Mouse (Mus musculus): Measurements from ENCODE around the gene Zfp94. TPM values are rescaled to one million over a fixed set of nuclear protein-coding genes. Genes with fewer than 3 reads are reported as not detected.
"Not testable (repeated sequence)": the region's sequence is repeated elsewhere in the genome, so short reads cannot be mapped to it uniquely, and the experiment has no call there.

Zfp94 gene
- total RNA-seq, 2 experiments from 2014 or later = 4.2 to 4.4 TPM

GRCm38 (mm10) chr7:24280031-24280857 is 36.2 kb downstream of the Zfp94 start:
- no peak for DNase-seq (ENCODE audit: low spot score in 2 of 2)

DNA sequence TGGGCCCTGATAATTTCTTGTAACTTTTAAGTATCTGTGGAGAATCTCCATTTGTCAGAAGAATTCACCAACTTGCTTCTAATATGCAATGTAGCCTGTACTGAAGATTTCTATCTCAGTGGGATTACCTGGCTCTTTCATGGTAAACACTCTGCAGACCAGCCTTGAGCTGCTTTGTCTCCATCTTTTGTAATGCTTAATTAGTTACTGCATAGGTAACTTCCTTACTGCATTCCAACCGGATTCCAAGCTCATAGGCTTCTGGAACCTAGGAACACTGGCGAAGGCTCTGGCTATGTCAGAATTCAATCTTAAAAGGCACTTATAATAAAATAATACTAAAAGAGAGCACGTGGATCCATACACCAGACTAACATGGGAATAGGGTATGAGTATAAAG is 37.7 kb downstream of the Zfp94 start:
- not testable (repeated sequence) for DNase-seq (ENCODE audit: low spot score in 2 of 2)

DNA sequence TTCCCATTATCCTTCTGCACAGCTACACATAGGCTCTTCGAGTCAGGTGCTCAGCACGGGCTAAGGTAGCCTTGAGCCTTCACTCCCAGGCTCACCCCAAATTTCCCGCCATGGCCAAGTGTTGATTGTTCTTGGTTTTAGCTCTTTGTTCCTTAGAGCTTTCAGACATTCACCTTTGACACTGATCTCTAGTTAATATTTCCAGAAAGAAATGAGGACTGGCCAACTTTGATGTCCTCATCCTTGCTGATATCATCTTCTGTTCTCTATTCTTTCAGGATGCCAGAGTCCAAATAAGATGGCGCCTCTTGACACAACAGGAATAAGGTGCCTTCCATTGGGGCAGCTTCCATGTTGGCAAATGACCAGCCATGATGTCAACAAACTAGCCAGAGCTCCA is 42.0 kb downstream of the Zfp94 start:
- no peak for DNase-seq (ENCODE audit: low spot score in 2 of 2)

- no peak for DNase-seq (ENCODE audit: low spot score in 2 of 2)
These were observed 45.3 kb downstream of the Zfp94 start for GRCm38 (mm10) chr7:24271191-24271590.

GRCm38 (mm10) chr7:24270288-24270672 is 46.2 kb downstream of the Zfp94 start, which contains the start of gene Zfp93:
Zfp93 (plus strand) TSS chr7:24270420.
- DNase-seq (ENCODE audit: low spot score in 2 of 2) = peak; percentile 53 to 57

- DNase-seq (ENCODE audit: low spot score in 2 of 2) = no peak
These were observed 46.7 kb downstream of the Zfp94 start for GRCm38 (mm10) chr7:24269667-24270287.

DNA sequence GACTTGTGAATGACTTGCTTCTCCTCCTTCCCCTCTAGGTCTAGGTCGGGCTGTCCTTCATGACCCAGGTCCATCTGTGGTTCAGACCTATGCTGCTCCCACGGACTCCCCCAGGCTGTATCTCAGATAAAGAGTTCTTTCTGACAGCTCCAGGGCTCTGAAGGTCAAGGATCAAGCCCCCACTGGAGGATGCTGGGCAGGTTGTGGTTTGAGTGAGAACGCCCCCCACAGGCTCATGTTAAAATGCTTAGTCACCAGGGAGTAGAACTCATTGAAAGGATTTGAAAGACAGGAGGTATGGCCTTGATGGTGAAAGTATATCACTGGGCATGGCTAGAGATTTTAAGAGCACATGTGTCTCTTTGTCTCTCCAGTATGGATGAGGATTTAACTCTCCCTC is 47.2 kb downstream of the Zfp94 start:
- no peak for DNase-seq (ENCODE audit: low spot score in 2 of 2)

DNA sequence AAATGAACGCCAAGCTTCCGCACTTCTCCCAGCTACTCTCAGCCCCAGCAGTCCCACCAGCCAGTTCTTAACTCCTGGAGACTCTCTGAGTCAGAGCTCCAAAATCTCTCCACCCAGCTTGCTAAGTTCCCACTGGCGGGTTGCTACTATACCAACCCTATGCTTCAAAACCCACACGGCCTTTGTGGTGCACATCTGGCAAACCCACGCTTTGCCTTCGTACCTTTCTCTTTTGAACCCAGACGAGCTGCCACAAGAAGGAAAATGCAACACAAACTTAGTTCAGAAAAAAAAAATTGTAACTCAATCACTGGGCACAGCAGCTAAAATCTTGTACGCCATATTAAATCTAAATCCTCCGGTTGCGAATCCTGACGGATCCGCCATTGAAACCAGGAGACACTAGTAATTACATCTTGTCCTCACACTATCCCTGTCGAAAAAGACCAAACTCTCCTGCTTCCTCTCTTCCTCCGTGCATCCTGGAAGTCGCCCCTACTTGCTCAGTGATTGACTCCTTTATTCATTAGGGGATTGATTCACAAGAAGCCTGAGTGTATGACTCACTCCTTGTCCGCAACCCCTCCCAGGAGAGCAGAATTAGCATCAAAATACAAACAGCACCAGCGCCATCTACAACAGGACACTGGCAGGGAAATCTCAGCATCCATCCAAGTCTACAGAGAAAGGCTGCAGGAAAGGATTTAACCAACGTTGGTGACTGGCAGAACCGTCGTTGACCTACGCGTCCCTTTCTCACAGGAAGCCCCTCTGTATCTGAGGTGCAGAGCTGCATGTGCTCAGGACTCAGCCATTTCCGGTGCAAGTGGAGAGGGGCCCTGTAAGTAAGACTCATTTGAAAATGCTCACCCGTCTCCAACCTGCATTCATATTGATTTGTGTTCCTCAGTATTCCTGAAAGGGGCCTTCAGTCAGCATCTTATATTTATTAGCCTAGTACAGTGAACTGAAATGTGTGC is 48.0 kb downstream of the Zfp94 start:
- no peak for DNase-seq (ENCODE audit: low spot score in 2 of 2)

GRCm38 (mm10) chr7:24260000-24260312 is 56.5 kb downstream of the Zfp94 start:
- no peak for DNase-seq (ENCODE audit: low spot score in 2 of 2)

DNA sequence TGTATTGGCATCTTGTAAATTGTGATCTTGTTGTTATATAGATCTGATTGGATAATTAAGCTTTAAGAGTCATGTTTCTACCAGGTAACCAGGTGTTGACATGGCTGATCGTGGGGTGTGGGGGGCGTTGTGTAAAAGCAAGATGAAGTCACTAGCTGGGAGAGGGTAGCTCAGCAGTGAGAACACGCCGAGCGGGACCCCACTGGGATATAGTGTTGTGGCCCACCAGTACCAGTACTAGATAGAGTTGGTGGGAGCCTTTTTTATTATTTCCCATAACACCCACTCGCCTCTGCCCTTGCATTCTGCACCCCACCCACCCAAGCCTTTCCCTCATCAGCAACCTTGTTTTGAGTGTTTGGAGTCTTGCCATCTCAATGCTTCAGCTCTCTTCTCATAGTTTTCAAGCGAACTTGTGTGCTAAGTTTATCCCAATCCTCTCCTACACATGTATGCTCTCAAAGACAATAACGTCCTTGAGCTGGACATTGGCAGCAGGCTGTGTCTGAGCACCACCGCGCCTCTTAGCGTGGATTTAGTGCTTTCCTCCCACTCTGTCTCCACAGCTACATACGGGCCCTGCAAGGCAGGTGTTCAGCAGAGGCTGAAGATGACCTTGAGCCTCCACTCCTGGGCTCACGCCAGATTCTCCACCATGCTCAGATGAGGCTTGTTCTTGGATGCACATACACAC is 57.0 kb downstream of the Zfp94 start:
- DNase-seq (ENCODE audit: low spot score in 2 of 2) = no peak

DNA sequence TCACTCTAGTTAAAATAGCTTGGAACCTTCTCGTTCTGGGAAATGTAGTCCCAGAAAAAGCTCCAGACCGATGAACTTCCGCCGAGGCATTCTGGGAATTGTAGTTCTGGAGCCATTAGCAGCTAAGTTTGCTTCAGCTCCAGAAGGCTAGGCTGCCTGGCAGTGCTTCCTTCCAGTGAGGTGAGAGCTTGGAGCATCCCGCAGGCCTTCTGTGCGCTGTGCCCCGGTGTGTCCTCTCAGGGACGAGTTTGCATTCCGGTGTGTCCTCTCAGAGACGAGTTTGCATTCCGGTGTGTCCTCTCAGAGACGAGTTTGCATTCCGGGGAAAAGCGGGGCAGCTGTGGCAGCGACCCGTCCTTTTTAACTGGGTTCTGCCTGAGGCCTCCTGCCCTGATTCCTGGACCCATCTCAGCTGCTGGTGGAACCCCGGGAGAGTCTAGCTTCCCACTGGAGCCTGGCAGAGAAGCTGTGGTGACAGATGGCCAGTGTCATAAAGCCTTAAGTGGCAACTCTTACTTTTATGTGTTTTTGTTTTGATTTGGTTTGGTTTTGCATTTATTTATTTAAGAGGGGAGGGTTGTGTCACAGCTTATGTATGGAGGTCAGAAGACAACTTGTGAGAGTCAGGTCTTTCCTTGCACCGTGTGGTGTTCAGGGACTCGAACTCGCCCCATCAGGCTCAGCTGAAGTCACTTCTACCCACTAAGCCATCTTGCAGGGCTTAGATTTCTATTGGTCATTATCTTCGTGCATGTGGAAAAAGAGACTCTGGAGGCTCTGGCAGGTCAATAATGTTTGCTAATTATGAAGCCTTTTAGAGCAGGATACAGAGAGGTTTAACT is 61.6 kb downstream of the Zfp94 start, which contains the start of gene Zfp108:
TSS of gene Zfp108 (plus strand) at position 162 of the 842 bp plus-strand sequence.
- DNase-seq (ENCODE audit: low spot score in 2 of 2) = peak; percentile 65 to 66

DNA sequence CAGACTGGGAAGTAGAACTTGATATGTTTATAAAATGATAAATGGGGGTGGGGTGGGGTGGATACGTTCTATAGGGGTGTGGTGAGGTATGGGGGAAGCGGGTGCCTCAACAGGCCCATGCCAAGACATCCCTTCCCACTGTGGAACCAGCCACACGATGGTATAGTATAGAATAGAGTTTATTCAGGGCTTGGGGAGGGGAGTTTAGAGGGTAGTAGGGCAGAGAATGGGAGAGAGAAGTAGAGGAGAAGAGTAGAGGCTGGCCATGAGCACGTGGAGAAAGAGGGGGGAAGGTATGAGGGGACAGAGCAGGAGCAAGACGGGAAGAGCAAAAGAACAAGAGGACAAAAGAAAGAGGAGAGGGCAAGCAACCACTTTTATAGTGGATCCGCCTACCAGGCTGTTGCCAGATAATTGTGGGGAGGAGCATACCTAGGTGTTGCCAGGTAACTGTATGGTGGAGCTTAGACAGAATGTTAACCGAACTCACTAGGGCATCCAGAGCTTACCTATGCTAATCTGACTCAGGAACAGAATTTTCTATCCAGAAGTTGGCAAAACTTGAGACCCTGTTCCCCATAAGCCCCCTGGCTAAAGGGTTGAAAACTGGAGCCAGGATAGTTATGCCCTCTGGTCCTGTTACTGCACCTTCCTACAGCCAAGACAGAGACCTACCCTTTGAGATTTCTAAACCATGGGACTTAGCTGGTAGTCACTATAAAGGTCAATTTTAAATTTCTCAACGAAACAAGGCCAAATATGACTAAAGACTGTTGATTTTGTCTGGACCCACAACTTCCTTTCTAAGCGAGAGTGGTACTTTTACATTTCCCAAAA is 62.5 kb downstream of the Zfp94 start:
- DNase-seq (ENCODE audit: low spot score in 2 of 2) = no peak

Small RNA genes within 50 kb of the gene (microRNA-seq; reads per million reads assigned to microRNA genes)
- gene Gm27592 (ENCODE audit: borderline number of aligned reads in 2 of 2) = 0 reads per million in 2 experiments

Other genes with a start within 250 kb of the Zfp94 start
- 10 to 100 TPM; 23.3 to 32.2 TPM for gene Zfp180, start 234.7 kb downstream of the Zfp94 start, total RNA-seq (2021)
- 1 to 10 TPM; 3.3 to 4.1 TPM for gene Zfp112, start 204.4 kb downstream of the Zfp94 start, total RNA-seq (2021)
- gene Zfp235, start 182.5 kb downstream of the Zfp94 start, total RNA-seq (2021) = 10 to 100 TPM in 1 of 2 experiments, 1 to 10 TPM in 1; 8.7 to 10.0 TPM
- gene Zfp114, start 141.6 kb downstream of the Zfp94 start, total RNA-seq (2021) = under 1 TPM in 1 of 2 experiments, not detected in 1; 0.19 TPM
- 1 to 10 TPM; 7.2 to 8.2 TPM for gene Zfp111, start 105.2 kb downstream of the Zfp94 start, total RNA-seq (2021)
- gene Zfp109, start 79.1 kb downstream of the Zfp94 start, total RNA-seq (2021) = 1 to 10 TPM; 3.1 to 3.2 TPM
- 1 to 10 TPM; 2.1 to 2.9 TPM for gene Zfp108, start 61.9 kb downstream of the Zfp94 start, total RNA-seq (2021)
- 1 to 10 TPM; 3.1 to 4.5 TPM for gene Zfp93, start 46.2 kb downstream of the Zfp94 start, total RNA-seq (2021)
- 1 to 10 TPM; 6.9 to 7.0 TPM for gene Zfp61, start 15.4 kb downstream of the Zfp94 start, total RNA-seq (2021)
- 1 to 10 TPM in 1 of 2 experiments, under 1 TPM in 1; 0.73 to 1.3 TPM for gene Tescl, start 17.3 kb upstream of the Zfp94 start, total RNA-seq (2021)
- not detected for gene Lypd5, start 32.5 kb upstream of the Zfp94 start, total RNA-seq (2021)
- 1 to 10 TPM in 1 of 2 experiments, under 1 TPM in 1; 0.60 to 1.5 TPM for gene Kcnn4, start 53.6 kb upstream of the Zfp94 start, total RNA-seq (2021)
- 10 to 100 TPM; 17.7 to 20.1 TPM for gene Smg9, start 83.0 kb upstream of the Zfp94 start, total RNA-seq (2021)
- gene Irgc1, start 135.6 kb upstream of the Zfp94 start, total RNA-seq (2021) = not detected
- gene Plaur, start 145.8 kb upstream of the Zfp94 start, total RNA-seq (2021) = 10 to 100 TPM in 1 of 2 experiments, 1 to 10 TPM in 1; 6.5 to 14.4 TPM
- gene Cadm4, start 165.4 kb upstream of the Zfp94 start, total RNA-seq (2021) = 1 to 10 TPM; 3.5 TPM
- 1 to 10 TPM; 4.6 to 5.0 TPM for gene Zfp428, start 190.3 kb upstream of the Zfp94 start, total RNA-seq (2021)
- gene AC161166.1, start 195.8 kb upstream of the Zfp94 start, total RNA-seq (2021) = not detected
- 10 to 100 TPM; 21.0 to 24.1 TPM for gene Irgq, start 214.0 kb upstream of the Zfp94 start, total RNA-seq (2021)
- not detected for gene Pinlyp, start 229.5 kb upstream of the Zfp94 start, total RNA-seq (2021)
- gene Xrcc1, start 229.6 kb upstream of the Zfp94 start, total RNA-seq (2021) = 10 to 100 TPM; 35.9 to 37.1 TPM